Mouse (Mus musculus) kidney, adult 2 months (tissue): ENCODE data around the gene Cobll1. TPM values are rescaled to one million over a fixed set of nuclear protein-coding genes. Genes with fewer than 3 reads are reported as not detected.

Source experiments
- DNase-seq: peaks from one replicate; pipeline ENCODE4 v3.0.0; 2021
- H3K27ac ChIP-seq: fragments of 200-500 bp; 2 replicates; pipeline ENCODE4 v1.5.1; 2012; ENCODE audit warnings: low read depth, low read length, control low read depth, inconsistent platforms; ENCODE audit not compliant: insufficient read depth
- H3K27me3 ChIP-seq: fragments of 200-500 bp; replicated peaks from 2 replicates; pipeline ENCODE4 v1.6.1; 2012; ENCODE audit warnings: mild to moderate bottlenecking, moderate library complexity, low read length, inconsistent platforms; ENCODE audit not compliant: control insufficient read depth, insufficient read depth
- H3K36me3 ChIP-seq: fragments of 200-500 bp; 2 replicates; pipeline ENCODE4 v1.6.1; 2012; ENCODE audit warnings: mild to moderate bottlenecking, moderate library complexity, low read length, inconsistent platforms; ENCODE audit not compliant: control insufficient read depth, insufficient read depth
- H3K4me1 ChIP-seq: fragments of 200-500 bp; 2 replicates; pipeline ENCODE4 v1.6.1; 2011; ENCODE audit warnings: low read length; ENCODE audit not compliant: control insufficient read depth, insufficient read depth
- H3K4me3 ChIP-seq: fragments of 200-500 bp; 2 replicates; pipeline ENCODE4 v1.5.1; 2011; ENCODE audit warnings: mild to moderate bottlenecking, low read depth, low read length, control low read depth; ENCODE audit not compliant: insufficient read depth
- CTCF ChIP-seq: fragments of 200-500 bp; conservative IDR thresholded peaks from 2 replicates; pipeline ENCODE4 v1.5.1; 2011; ENCODE audit warnings: low read depth, mild to moderate bottlenecking, control low read depth, low read length, moderate library complexity, mixed read lengths; ENCODE audit not compliant: insufficient read depth, insufficient read length
- POLR2A ChIP-seq: fragments of 200-500 bp; IDR thresholded peaks from one replicate; pipeline ENCODE4 v1.6.1; 2011; ENCODE audit warnings: low read depth, low read length, control low read depth
- WGBS: fragments of 180-500 bp; shearing (Covaris S2); methylation state at CpG from one replicate; pipeline ENCODE4 v1.1.7; 2018; 5-methylcytosine and 5-hydroxymethylcytosine counted together
- polyA plus RNA-seq: library from polyadenylated mRNA; depleted of rRNA; stranded (reverse); fragments of >200 nt; gene quantifications from 2 replicates; pipeline ENCODE4 v1.2.3, GENCODE M21; 2012

The Cobll1 gene
- polyA plus RNA-seq, 1 experiment: 51.7 TPM

DNA sequence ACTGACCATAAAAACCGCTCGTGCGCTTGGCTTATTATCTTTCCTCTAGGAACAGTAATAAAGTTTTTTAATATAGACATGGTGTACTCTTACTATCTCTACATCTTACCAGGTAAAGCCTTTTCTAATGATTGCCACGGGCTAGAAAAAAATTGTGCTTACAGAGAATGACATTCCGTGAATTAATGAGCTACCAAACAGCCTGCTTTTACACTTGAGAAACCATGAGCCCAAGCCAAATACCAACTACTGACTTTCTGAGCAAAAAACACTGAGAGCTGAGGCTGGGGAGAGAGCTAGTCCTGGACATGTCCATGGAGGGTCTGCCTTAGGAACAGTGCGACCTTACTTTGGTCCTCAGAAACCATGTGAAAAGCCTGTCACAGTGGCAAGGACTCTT lies 21.5 kb downstream of the Cobll1 start:
- H3K36me3 ChIP-seq: no peaks in the 10 kb centered on the region; the same call in 1 of the 2 replicates
- peaks cover 52% of the 10 kb centered on the region for H3K4me1 ChIP-seq
- H3K4me3 ChIP-seq: peak overlapping the region; percentile 25; the same call in 1 of the 2 replicates
- WGBS: 27% methylated on average over 6 of the region's 6 CpGs
- no peaks in the 10 kb centered on the region for H3K27me3 ChIP-seq
- TF ChIP-seq CTCF (no peak), POLR2A (no peak)
- H3K27ac ChIP-seq: peak overlapping the region; percentile 100
- peak; percentile 92 for DNase-seq

DNA sequence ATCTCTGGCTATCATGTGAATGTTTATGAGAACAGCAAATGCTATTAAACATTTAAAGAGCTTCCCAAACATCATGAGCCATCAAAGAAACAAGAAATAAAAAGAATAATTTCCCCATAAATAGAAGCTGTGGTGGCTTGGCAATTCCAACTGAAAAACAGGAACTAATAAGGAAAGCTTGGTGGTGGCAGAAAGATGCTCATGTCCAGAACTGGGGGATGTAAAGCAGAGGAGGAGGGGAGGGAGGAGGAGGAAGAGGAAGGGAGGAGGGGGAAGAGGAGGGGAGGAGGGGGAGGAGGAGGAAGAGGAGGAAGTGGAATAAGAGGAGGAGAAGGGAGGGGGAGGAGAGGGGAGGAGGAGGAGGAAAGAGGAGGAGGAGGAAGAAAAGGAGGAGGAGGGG lies 23.0 kb downstream of the Cobll1 start:
- H3K27ac ChIP-seq: no peak overlapping the region
- no peak for DNase-seq
- no peaks in the 10 kb centered on the region; the same call in 1 of the 2 replicates for H3K36me3 ChIP-seq
- no peak overlapping the region for H3K4me3 ChIP-seq
- H3K4me1 ChIP-seq: peaks cover 47% of the 10 kb centered on the region
- no peak for TF ChIP-seq CTCF
- TF ChIP-seq POLR2A: no peak
- no peaks in the 10 kb centered on the region for H3K27me3 ChIP-seq

GRCm38 (mm10) chr2:65214556-65214955 lies 24.6 kb downstream of the Cobll1 start:
- Histone ChIP-seq H3K36me3 (no peaks in the 10 kb centered on the region; the same call in 1 of the 2 replicates), H3K4me3 (no peak overlapping the region), H3K27ac (peak overlapping the region; percentile 19), H3K27me3 (no peaks in the 10 kb centered on the region), H3K4me1 (peaks cover 53% of the 10 kb centered on the region)
- TF ChIP-seq CTCF (no peak), POLR2A (no peak)
- 80% methylated on average over 1 of the region's 1 CpGs for WGBS
- no peak for DNase-seq

DNA sequence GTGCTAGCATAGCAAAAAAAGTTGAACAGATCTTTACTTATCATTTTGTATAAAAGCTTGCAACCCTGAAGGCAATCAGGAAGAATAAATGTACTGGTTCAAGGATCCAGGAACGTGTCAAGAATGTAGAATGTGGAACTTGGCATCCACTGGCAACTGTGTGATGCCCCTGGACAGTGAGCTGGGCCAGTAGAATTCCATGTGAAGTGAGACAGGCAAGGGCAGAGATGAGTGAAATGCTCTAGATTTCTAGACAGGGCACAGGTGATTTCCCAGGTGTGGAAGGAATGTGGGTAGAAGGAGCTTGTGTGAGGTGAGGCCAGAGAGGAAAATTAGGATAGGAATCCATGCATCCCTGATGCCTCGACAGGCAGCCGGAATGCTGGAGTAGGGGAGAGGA lies 25.5 kb downstream of the Cobll1 start:
- TF ChIP-seq POLR2A (no peak), CTCF (no peak)
- WGBS: 46% methylated on average over 3 of the region's 3 CpGs
- no peak overlapping the region for H3K4me3 ChIP-seq
- DNase-seq: peak; percentile 68
- H3K27me3 ChIP-seq: no peaks in the 10 kb centered on the region
- H3K4me1 ChIP-seq: peaks cover 57% of the 10 kb centered on the region
- H3K36me3 ChIP-seq: no peaks in the 10 kb centered on the region; the same call in 1 of the 2 replicates
- H3K27ac ChIP-seq: peak overlapping the region; percentile 65; the same call in 1 of the 2 replicates

DNA sequence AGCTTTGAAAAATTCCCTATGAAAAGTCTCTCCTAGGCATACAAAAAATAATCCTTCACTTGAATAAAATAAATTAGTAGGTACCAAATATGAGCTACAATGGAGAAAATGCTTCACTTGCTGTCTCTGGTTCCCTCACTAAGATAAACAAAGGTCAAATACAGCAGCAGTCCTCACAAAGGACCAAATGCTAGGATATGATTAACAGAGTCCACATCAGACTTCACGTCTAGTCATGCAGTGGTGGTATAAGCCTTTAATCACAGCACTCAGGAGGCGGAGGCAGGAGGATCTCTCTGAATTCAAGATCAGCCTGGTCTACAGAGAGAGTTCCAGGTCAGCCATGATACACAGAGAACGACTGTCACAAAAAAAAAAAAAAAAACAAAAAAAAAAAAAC lies 27.6 kb downstream of the Cobll1 start:
- WGBS: 56% methylated on average over 3 of the region's 3 CpGs
- Histone ChIP-seq H3K27ac (no peak overlapping the region; the same call in 1 of the 2 replicates), H3K4me3 (no peak overlapping the region), H3K27me3 (no peaks in the 10 kb centered on the region), H3K4me1 (peaks cover 42% of the 10 kb centered on the region), H3K36me3 (no peaks in the 10 kb centered on the region)
- DNase-seq: peak; percentile 72
- TF ChIP-seq CTCF: no peak
- TF ChIP-seq POLR2A: no peak

DNA sequence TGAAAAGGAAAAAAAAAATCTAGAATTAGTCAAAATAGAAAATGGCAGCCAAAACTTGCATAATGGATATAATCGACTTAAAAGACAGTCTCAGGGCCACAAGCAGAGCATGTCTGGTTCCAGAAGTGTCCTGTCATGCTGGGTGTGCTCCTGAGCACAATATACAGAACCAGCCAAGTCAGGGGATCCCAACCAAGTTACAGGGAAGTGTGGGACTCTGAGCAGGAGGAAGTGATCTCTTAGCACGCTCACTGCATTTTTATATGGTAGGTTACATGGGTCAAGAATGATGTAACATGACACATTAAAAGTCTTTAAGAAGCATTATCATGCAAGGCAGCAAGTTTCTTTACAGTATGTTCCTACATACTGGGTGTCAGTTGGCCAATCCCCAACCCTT lies 31.5 kb downstream of the Cobll1 start:
- Histone ChIP-seq H3K27me3 (no peaks in the 10 kb centered on the region), H3K27ac (no peak overlapping the region), H3K36me3 (no peaks in the 10 kb centered on the region), H3K4me3 (no peak overlapping the region), H3K4me1 (peaks cover 33% of the 10 kb centered on the region)
- no peak for TF ChIP-seq POLR2A
- no peak for TF ChIP-seq CTCF
- no peak for DNase-seq
- WGBS: 73% methylated on average over 2 of the region's 2 CpGs

GRCm38 (mm10) chr2:65203699-65204098 lies 35.5 kb downstream of the Cobll1 start:
- TF ChIP-seq CTCF (no peak), POLR2A (no peak)
- Histone ChIP-seq H3K27me3 (no peaks in the 10 kb centered on the region), H3K27ac (peak overlapping the region; percentile 60), H3K4me1 (peaks cover 11% of the 10 kb centered on the region), H3K4me3 (no peak overlapping the region), H3K36me3 (no peaks in the 10 kb centered on the region)
- 43% methylated on average over 7 of the region's 7 CpGs for WGBS
- peak; percentile 62 for DNase-seq

- 47% methylated on average over 9 of the region's 9 CpGs for WGBS
These were observed 39.5 kb downstream of the Cobll1 start for GRCm38 (mm10) chr2:65199706-65200105.

More at GRCm38 (mm10) chr2:65199706-65200105, 39.5 kb downstream of the Cobll1 start:
- H3K4me3 ChIP-seq: no peak overlapping the region
- TF ChIP-seq POLR2A (no peak), CTCF (no peak)
- peaks cover 24% of the 10 kb centered on the region for H3K4me1 ChIP-seq
- peak; percentile 83 for DNase-seq
- H3K36me3 ChIP-seq: no peaks in the 10 kb centered on the region; the same call in 1 of the 2 replicates
- no peaks in the 10 kb centered on the region for H3K27me3 ChIP-seq
- no peak overlapping the region for H3K27ac ChIP-seq
